Mouse (Mus musculus) brown adipose tissue, adult 24 weeks (tissue): ENCODE measurements around the gene Gm17545. TPM values are rescaled to one million over a fixed set of nuclear protein-coding genes. Genes with fewer than 3 reads are reported as not detected.

Experiments
- H3K27ac ChIP-seq: fragments of 200-500 bp; replicated peaks from 2 replicates; pipeline ENCODE4 v1.5.1; 2012; ENCODE audit warnings: low read depth, mild to moderate bottlenecking, low read length
- H3K4me1 ChIP-seq: fragments of 200-500 bp; 2 replicates; pipeline ENCODE4 v1.6.1; 2012; ENCODE audit warnings: low read length, mixed read lengths; ENCODE audit not compliant: control insufficient read depth, insufficient read depth, insufficient read length
- H3K4me3 ChIP-seq: fragments of 200-500 bp; 2 replicates; pipeline ENCODE4 v1.5.1; 2012; ENCODE audit warnings: low read depth, mild to moderate bottlenecking, low read length, moderate library complexity; ENCODE audit not compliant: insufficient read depth
- polyA plus RNA-seq: library from polyadenylated mRNA; stranded (reverse); fragments of >200 nt; gene quantifications from 2 replicates; pipeline ENCODE4 v1.2.4, GENCODE M21; 2012; ENCODE audit not compliant: missing spikeins, insufficient read depth, insufficient read length

Gene Gm17545
- polyA plus RNA-seq, 1 experiment: not detected

- H3K4me3 ChIP-seq: no peak overlapping the region
- H3K4me1 ChIP-seq: no peaks in the 10 kb centered on the region
- no peak overlapping the region for H3K27ac ChIP-seq
These were observed 25.3 kb upstream of the Gm17545 start for GRCm38 (mm10) chr9:22428666-22429410.

GRCm38 (mm10) chr9:22429533-22430241 lies 24.4 kb upstream of the Gm17545 start:
- Histone ChIP-seq H3K27ac (no peak overlapping the region), H3K4me3 (no peak overlapping the region), H3K4me1 (no peaks in the 10 kb centered on the region)

- Histone ChIP-seq H3K4me3 (no peak overlapping the region), H3K27ac (no peak overlapping the region), H3K4me1 (no peaks in the 10 kb centered on the region)
These were observed 23.7 kb upstream of the Gm17545 start for GRCm38 (mm10) chr9:22430315-22430840.

GRCm38 (mm10) chr9:22433221-22433620 lies 20.9 kb upstream of the Gm17545 start:
- Histone ChIP-seq H3K4me1 (no peaks in the 10 kb centered on the region), H3K27ac (no peak overlapping the region), H3K4me3 (no peak overlapping the region)

GRCm38 (mm10) chr9:22434101-22434500 lies 20.0 kb upstream of the Gm17545 start:
- H3K4me1 ChIP-seq: no peaks in the 10 kb centered on the region
- H3K27ac ChIP-seq: no peak overlapping the region
- H3K4me3 ChIP-seq: no peak overlapping the region

GRCm38 (mm10) chr9:22438826-22439225 lies 15.3 kb upstream of the Gm17545 start:
- Histone ChIP-seq H3K27ac (no peak overlapping the region), H3K4me3 (no peak overlapping the region), H3K4me1 (no peaks in the 10 kb centered on the region)

- H3K27ac ChIP-seq: no peak overlapping the region
- H3K4me1 ChIP-seq: no peaks in the 10 kb centered on the region
These were observed 10.9 kb upstream of the Gm17545 start for GRCm38 (mm10) chr9:22443157-22443556.

GRCm38 (mm10) chr9:22445123-22445522 lies 9.0 kb upstream of the Gm17545 start:
- no peaks in the 10 kb centered on the region for H3K4me1 ChIP-seq
- H3K27ac ChIP-seq: no peak overlapping the region
- no peak overlapping the region for H3K4me3 ChIP-seq

More at GRCm38 (mm10) chr9:22443157-22443556, 10.9 kb upstream of the Gm17545 start:
- H3K4me3 ChIP-seq: no peak overlapping the region

GRCm38 (mm10) chr9:22447213-22447612 lies 6.9 kb upstream of the Gm17545 start:
- H3K27ac ChIP-seq: no peak overlapping the region
- no peaks in the 10 kb centered on the region for H3K4me1 ChIP-seq
- H3K4me3 ChIP-seq: no peak overlapping the region

GRCm38 (mm10) chr9:22448420-22448819 lies 5.7 kb upstream of the Gm17545 start:
- no peaks in the 10 kb centered on the region for H3K4me1 ChIP-seq
- H3K4me3 ChIP-seq: no peak overlapping the region
- no peak overlapping the region for H3K27ac ChIP-seq

GRCm38 (mm10) chr9:22449209-22449608 lies 4.9 kb upstream of the Gm17545 start:
- no peak overlapping the region for H3K27ac ChIP-seq
- no peaks in the 10 kb centered on the region for H3K4me1 ChIP-seq
- H3K4me3 ChIP-seq: no peak overlapping the region

- Histone ChIP-seq H3K27ac (no peak overlapping the region), H3K4me3 (no peak overlapping the region), H3K4me1 (no peaks in the 10 kb centered on the region)
These were observed 1.4 kb upstream of the Gm17545 start for GRCm38 (mm10) chr9:22452697-22453096.

GRCm38 (mm10) chr9:22453501-22453924 lies 577 bp upstream of the Gm17545 start:
- Histone ChIP-seq H3K4me1 (no peaks in the 10 kb centered on the region), H3K27ac (no peak overlapping the region), H3K4me3 (no peak overlapping the region)

GRCm38 (mm10) chr9:22455041-22455440 lies 951 bp downstream of the Gm17545 start:
- no peak overlapping the region for H3K4me3 ChIP-seq
- H3K4me1 ChIP-seq: no peaks in the 10 kb centered on the region
- no peak overlapping the region for H3K27ac ChIP-seq

GRCm38 (mm10) chr9:22457142-22457835 lies 3.2 kb downstream of the Gm17545 start:
- Histone ChIP-seq H3K4me3 (no peak overlapping the region), H3K27ac (no peak overlapping the region)

More at GRCm38 (mm10) chr9:22457142-22457835, 3.2 kb downstream of the Gm17545 start:
- no peaks in the 10 kb centered on the region for H3K4me1 ChIP-seq
